Mouse (Mus musculus): ENCODE results near the gene Gm5565. TPM values are rescaled to one million over a fixed set of nuclear protein-coding genes. Genes with fewer than 3 reads are reported as not detected.
"Not testable (repeated sequence)": the region's sequence is repeated elsewhere in the genome, so short reads cannot be mapped to it uniquely, and the experiment has no call there.

Gm5565 gene
- total RNA-seq (2021) = not detected
- long read RNA-seq, experiment 1 = 0 reads
- long read RNA-seq, experiment 2 = 0 reads

DNA sequence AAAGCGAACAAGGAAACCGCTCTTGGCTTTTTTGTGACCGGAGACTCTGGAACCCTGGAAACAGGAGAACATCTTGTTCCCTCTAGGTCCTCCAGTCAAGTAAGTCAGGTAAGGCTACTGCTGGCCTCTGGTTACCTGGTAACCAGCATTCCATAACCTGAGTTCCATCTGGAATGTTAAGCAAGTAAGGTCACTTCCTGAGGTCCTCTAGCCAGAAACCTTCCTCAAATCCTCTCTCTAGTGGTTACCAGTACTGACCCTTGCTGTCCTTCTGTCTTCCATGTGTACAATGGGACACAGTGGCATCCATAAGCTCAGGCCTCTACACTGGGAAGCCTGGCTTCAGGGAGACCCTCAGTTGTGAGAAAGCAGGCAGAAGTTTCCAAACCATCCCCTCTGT, at the start of gene Gm5565:
Gene Gm5565, minus strand, starts transcription at position 101 of the 400 bp plus-strand sequence.
- DNase-seq (ENCODE audit: low spot score in 2 of 2) = not testable (repeated sequence)

DNA sequence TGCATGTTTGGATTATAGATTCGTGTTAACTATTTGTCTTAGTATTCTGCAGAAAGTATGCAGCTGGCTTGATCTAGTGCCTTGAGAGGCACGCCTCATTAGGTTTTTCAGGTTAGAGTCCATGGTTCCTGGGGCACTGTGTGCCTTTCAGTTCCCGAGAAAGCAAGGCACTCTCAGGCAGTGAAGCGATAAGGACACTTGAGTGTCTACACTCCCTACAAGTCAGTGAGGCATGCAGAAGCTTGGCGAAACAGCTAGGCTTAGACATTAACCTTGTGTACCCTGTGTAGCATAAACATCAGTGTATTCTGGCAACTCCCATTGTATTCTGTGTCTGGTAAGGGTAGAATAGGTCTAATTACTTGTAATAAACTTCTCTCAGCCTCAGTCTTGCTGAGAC, 45.2 kb upstream of the Gm5565 start:
- no peak for DNase-seq (ENCODE audit: low spot score in 2 of 2)

- DNase-seq (ENCODE audit: low spot score in 2 of 2) = no peak
These were observed 43.6 kb upstream of the Gm5565 start for GRCm38 (mm10) chr5:146203921-146204320.

- no peak for DNase-seq (ENCODE audit: low spot score in 2 of 2)
These were observed 40.2 kb upstream of the Gm5565 start for GRCm38 (mm10) chr5:146200580-146200979.

DNA sequence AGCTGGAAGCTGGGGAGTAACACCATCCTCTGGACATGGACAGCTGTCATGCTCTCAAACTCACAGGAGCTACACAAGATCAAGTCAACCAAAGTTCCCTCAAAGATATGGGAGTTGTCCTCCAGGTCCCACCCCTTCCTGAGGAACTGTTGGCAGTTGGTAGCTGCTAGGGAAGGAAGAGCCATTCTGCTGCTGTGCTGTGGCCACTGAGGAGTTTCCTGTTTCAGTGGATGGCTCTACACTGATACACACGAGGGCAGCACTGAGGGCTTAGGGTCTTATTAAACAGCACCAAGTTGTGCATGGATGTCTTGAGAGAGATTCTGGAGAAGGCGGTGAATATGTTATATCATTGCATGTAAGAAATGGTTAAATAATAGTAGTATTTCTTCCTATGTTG, 39.2 kb upstream of the Gm5565 start:
- DNase-seq (ENCODE audit: low spot score in 2 of 2) = no peak

- DNase-seq (ENCODE audit: low spot score in 2 of 2) = no peak
These were observed 38.7 kb upstream of the Gm5565 start for GRCm38 (mm10) chr5:146199073-146199472.

DNA sequence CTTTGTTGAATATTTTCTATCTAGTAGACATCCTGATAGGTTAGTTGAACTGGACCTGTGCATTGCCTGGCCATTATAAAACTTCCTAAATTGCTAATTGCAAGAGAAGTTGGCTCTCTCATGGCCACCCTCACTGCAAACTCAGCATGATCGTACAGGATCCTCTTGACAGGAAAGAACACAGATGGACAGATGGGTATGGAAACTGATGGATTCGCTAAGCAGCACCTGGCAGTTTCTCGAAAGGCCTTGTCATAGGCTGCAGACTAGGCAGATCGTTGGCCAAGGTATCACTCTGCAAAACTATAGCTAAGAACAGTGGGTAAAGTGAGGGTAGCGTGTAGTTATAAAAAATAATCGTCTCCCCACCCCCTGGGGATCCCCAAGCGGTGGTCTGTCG, 33.0 kb upstream of the Gm5565 start:
- no peak for DNase-seq (ENCODE audit: low spot score in 2 of 2)

DNA sequence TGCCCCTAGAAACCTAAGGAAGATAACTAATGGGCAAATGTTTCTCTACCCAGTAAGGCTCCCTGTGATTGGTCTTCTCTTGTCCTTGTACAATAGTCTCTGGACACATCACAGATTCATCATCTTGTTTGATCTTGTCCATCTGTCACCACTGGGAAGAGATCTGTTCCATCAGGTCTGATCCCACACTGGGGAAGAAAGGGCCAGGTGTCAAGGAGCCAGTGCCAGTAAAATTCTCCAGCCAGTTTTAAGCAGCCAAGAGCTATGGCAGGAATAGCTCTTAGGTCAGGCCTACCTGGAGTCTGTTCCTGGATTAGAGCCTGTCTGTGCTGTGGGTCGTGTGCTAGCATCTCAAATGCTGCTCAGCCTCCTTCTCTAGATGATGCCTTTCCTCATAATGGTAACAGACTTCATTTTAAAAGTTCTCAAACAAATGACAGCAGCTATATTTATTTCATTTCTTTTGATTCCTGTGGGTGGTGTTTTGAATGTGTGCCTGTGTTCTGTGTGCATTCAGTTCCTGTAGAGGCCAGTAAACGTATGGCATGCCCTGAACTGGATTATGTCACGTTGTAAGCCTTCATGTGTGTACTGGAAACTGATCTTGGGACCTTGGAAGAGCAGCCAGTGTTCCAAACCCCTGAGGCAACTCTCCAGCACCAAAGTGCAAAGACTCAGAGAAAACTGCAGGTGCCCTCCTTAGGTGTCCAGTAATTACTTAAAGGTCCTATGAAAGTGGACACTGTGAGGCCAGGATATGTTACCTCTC, 30.3 kb upstream of the Gm5565 start:
- DNase-seq (ENCODE audit: low spot score in 2 of 2) = no peak

DNA sequence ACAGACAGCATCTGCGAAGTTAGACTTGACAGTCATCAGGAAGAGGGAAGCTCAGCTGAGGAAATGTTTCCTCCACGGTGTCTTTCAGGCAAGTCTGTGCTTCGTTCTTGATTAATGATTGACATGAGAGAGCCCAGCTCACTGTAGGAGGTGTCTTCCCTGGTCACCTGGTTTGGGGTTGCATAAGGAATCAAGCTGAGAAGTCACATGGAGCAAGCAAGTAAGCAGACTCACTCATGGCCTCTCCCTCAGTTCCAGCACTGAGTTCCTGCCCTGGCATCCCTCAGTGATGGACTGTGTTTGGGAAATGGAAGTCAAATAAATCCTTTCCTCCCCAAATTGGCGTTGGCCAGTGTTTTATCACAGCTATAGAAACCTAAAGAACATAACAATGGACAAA, 29.8 kb upstream of the Gm5565 start:
- no peak for DNase-seq (ENCODE audit: low spot score in 2 of 2)

GRCm38 (mm10) chr5:146188712-146189111, 28.4 kb upstream of the Gm5565 start:
- no peak for DNase-seq (ENCODE audit: low spot score in 2 of 2)

DNA sequence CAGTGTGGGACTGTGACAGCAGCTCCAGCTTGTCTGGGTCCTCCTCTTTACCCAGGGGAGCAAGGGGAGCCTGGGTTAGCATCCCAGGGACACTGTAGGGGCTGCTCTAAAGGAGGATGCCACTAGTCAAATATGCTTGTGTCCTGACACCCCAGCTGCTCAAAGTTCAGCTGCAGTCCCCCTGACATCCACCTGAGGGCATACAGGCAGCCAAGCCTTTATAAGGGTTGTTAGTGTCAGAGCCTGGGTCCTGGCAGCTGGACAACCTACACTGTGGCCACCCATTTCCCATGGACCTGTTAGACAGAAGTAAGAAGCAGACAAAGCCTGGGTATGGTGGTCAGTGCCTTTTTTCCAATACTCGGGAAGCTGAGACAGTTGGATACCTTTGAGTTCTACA, 27.8 kb upstream of the Gm5565 start:
- no peak for DNase-seq (ENCODE audit: low spot score in 2 of 2)

GRCm38 (mm10) chr5:146187441-146187840, 27.1 kb upstream of the Gm5565 start:
- DNase-seq (ENCODE audit: low spot score in 2 of 2) = peak; percentile 60 to 63

DNA sequence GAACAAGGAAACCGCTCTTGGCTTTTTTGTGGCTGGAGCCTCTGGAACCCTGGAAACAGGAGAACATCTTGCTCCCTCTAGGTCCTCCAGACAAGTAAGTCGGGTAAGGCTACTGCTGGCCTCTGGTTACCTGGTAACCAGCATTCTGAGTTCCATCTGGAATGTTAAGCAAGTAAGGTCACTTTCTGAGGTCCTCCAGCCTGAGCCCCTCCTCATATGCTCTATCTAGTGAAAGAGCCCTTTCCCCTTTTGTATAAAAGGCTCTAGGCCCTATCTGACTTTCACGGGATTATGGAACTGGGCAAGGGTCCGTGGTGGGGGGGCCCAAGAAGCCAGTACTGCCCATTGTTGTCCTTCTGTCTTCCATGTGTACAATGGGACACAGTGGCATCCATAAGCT, 24.9 kb upstream of the Gm5565 start, which contains the start of gene 1700001J03Rik:
Gene 1700001J03Rik, minus strand, starts transcription at position 101 of the 400 bp plus-strand sequence.
- DNase-seq (ENCODE audit: low spot score in 2 of 2) = not testable (repeated sequence)

- not testable (repeated sequence) for DNase-seq (ENCODE audit: low spot score in 2 of 2)
These were observed 12.4 kb upstream of the Gm5565 start for GRCm38 (mm10) chr5:146172744-146173143.

DNA sequence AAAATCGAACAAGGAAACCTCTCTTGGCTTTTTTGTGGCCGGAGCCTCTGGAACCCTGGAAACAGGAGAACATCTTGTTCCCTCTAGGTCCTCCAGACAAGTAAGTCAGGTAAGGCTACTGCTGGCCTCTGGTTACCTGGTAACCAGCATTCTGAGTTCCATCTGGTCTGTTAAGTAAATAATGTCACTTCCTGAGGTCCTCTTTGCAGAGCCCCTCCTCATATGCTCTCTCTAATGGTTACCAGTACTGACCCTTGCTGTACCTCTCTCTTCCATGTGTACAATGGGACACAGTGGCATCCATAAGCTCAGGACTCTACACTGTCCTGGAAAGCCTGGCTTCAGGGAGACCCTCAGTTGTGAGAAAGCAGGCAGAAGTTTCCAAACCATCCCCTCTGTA, 10.3 kb upstream of the Gm5565 start, which contains the start of gene Gm6309:
Gene Gm6309, minus strand, starts transcription at position 101 of the 400 bp plus-strand sequence.
- not testable (repeated sequence) for DNase-seq (ENCODE audit: low spot score in 2 of 2)

DNA sequence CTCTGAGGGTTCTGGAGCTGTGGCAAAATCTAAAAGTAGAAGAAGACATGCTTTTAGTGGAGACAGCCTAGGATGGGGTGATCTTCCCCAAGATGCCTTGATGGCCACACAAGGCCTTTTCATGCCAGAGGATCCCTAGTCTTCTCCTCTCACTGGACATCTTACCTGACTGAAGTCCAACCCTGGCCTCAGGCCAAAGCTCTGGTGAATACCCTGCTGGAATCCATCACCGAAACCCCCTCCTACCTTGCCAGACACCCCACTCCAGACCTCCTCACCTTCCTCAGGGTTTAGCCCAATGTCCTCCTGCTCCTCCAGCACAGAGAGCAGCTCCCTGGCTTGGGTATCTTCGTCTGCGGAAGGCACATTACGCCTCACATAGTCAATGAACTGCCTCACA, 2.0 kb downstream of the Gm5565 start:
- DNase-seq (ENCODE audit: low spot score in 2 of 2) = not testable (repeated sequence)

GRCm38 (mm10) chr5:146150454-146150853, 9.9 kb downstream of the Gm5565 start:
- DNase-seq (ENCODE audit: low spot score in 2 of 2) = no peak

GRCm38 (mm10) chr5:146147903-146148302, 12.4 kb downstream of the Gm5565 start:
- DNase-seq (ENCODE audit: low spot score in 2 of 2) = no peak

Other genes with a start within 250 kb of the Gm5565 start
- gene Cyp3a25, start 150.9 kb downstream of the Gm5565 start, total RNA-seq (2021) = under 1 TPM in 1 of 2 experiments, not detected in 1; 0.20 TPM
- not detected for gene Cyp3a59, start 81.3 kb downstream of the Gm5565 start, total RNA-seq (2021)
- gene Gm6309, start 10.2 kb upstream of the Gm5565 start, total RNA-seq (2021) = not detected
- gene 1700001J03Rik, start 24.8 kb upstream of the Gm5565 start, total RNA-seq (2021) = under 1 TPM; 0.73 to 0.99 TPM
- 10 to 100 TPM; 47.2 to 74.5 TPM for gene Rnf6, start 61.0 kb upstream of the Gm5565 start, total RNA-seq (2021)
- gene Cdk8, start 70.7 kb upstream of the Gm5565 start, total RNA-seq (2021) = 10 to 100 TPM; 43.5 to 91.1 TPM
- gene Wasf3, start 224.4 kb upstream of the Gm5565 start, total RNA-seq (2021) = 10 to 100 TPM; 12.7 to 21.1 TPM

All from adrenal gland, adult 18-20 months (tissue).